Mouse (Mus musculus) small intestine, adult 2 months (tissue): ENCODE measurements around the gene Prkab2. TPM values are rescaled to one million over a fixed set of nuclear protein-coding genes. Genes with fewer than 3 reads are reported as not detected.

Source experiments
- H3K27ac ChIP-seq: fragments of 200-500 bp; 2 replicates; pipeline ENCODE4 v1.5.1; 2012; ENCODE audit warnings: low read depth, low read length, control low read depth, inconsistent platforms; ENCODE audit not compliant: insufficient read depth
- H3K27me3 ChIP-seq: fragments of 200-500 bp; 2 replicates; pipeline ENCODE4 v1.6.1; 2012; ENCODE audit warnings: mild to moderate bottlenecking, moderate library complexity, low read length, inconsistent platforms; ENCODE audit not compliant: control insufficient read depth, insufficient read depth
- H3K36me3 ChIP-seq: fragments of 200-500 bp; 2 replicates; pipeline ENCODE4 v1.6.1; 2012; ENCODE audit warnings: mild to moderate bottlenecking, low read length, control low read depth, inconsistent platforms; ENCODE audit not compliant: control insufficient read depth, insufficient read depth
- H3K4me1 ChIP-seq: fragments of 200-500 bp; 2 replicates; pipeline ENCODE4 v1.6.1; 2012; ENCODE audit warnings: low read length, inconsistent platforms, mixed read lengths; ENCODE audit not compliant: control insufficient read depth, insufficient read depth, insufficient read length
- H3K4me3 ChIP-seq: fragments of 200-500 bp; 2 replicates; pipeline ENCODE4 v1.5.1; 2012; ENCODE audit warnings: low read depth, mild to moderate bottlenecking, control low read depth, inconsistent platforms, low read length, moderate library complexity
- CTCF ChIP-seq: fragments of 200-500 bp; IDR thresholded peaks from 2 replicates; pipeline ENCODE4 v1.5.1; 2012; ENCODE audit warnings: low read depth, mild to moderate bottlenecking, control low read depth, inconsistent platforms, low read length, moderate library complexity, mixed read lengths; ENCODE audit not compliant: insufficient replicate concordance, insufficient read length; ENCODE audit errors: extremely low read depth
- POLR2A ChIP-seq: fragments of 200-500 bp; IDR thresholded peaks from 2 replicates; pipeline ENCODE4 v1.6.1; 2012; ENCODE audit warnings: low read depth, mild to moderate bottlenecking, control low read depth, inconsistent platforms, low read length, moderate library complexity
- WGBS: fragments of 180-500 bp; shearing (Covaris S2); methylation state at CpG from one replicate; pipeline ENCODE4 v1.1.7; 2018; 5-methylcytosine and 5-hydroxymethylcytosine counted together
- polyA plus RNA-seq: library from polyadenylated mRNA; depleted of rRNA; stranded (reverse); fragments of >200 nt; gene quantifications from 2 replicates; pipeline ENCODE4 v1.2.3, GENCODE M21; 2012

Gene Prkab2
- polyA plus RNA-seq, 1 experiment = 1.2 TPM

GRCm38 (mm10) chr3:97649022-97649421 lies 9.0 kb upstream of the Prkab2 start:
- 46% methylated on average over 3 of the region's 3 CpGs for whole genome bisulfite sequencing

GRCm38 (mm10) chr3:97649469-97649868 lies 8.5 kb upstream of the Prkab2 start:
- no peaks in the 10 kb centered on the region for H3K27me3 ChIP-seq
- no peak overlapping the region for H3K27ac ChIP-seq
- peaks cover 32% of the 10 kb centered on the region for H3K36me3 ChIP-seq
- 59% methylated on average over 6 of the region's 6 CpGs for WGBS
- H3K4me3 ChIP-seq = no peak overlapping the region
- no peaks in the 10 kb centered on the region for H3K4me1 ChIP-seq
- no peak for TF ChIP-seq CTCF
- no peak for TF ChIP-seq POLR2A

More at GRCm38 (mm10) chr3:97649022-97649421, 9.0 kb upstream of the Prkab2 start:
- no peak overlapping the region for H3K4me3 ChIP-seq
- no peak overlapping the region for H3K27ac ChIP-seq
- no peaks in the 10 kb centered on the region for H3K27me3 ChIP-seq
- no peaks in the 10 kb centered on the region for H3K4me1 ChIP-seq
- H3K36me3 ChIP-seq = peaks cover 35% of the 10 kb centered on the region
- TF ChIP-seq CTCF = no peak
- no peak for TF ChIP-seq POLR2A

GRCm38 (mm10) chr3:97651604-97652003 lies 6.4 kb upstream of the Prkab2 start:
- peaks cover 19% of the 10 kb centered on the region for H3K36me3 ChIP-seq
- no peaks in the 10 kb centered on the region for H3K27me3 ChIP-seq
- H3K4me3 ChIP-seq = no peak overlapping the region
- no peaks in the 10 kb centered on the region for H3K4me1 ChIP-seq
- H3K27ac ChIP-seq = no peak overlapping the region
- TF ChIP-seq CTCF (no peak), POLR2A (no peak)
- WGBS = 90% methylated on average over 10 of the region's 10 CpGs

DNA sequence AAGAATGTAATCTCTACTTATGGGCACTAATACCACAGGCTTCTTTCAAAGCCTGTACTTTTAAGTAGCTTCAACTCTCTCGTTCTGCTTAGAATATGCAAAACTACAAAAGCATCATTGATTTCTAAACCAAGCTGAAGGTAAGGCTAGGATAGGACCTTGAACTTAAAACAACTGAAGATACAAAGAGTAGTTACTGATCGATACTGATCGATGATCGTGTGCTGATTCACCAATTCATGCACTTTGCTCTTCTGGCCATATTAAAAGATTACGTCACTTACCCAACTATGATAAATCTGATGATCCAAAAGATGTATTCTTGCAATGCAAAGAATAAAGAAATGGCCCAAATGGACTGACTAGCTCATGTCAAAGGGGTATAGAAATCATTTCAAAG lies 4.2 kb upstream of the Prkab2 start:
- H3K4me1 ChIP-seq = no peaks in the 10 kb centered on the region; the same call in 1 of the 2 replicates
- no peak overlapping the region for H3K4me3 ChIP-seq
- H3K27ac ChIP-seq = no peak overlapping the region
- peaks cover 16% of the 10 kb centered on the region for H3K36me3 ChIP-seq
- WGBS = 79% methylated on average over 5 of the region's 5 CpGs
- no peaks in the 10 kb centered on the region for H3K27me3 ChIP-seq
- TF ChIP-seq POLR2A (no peak), CTCF (no peak)

GRCm38 (mm10) chr3:97654901-97655300 lies 3.1 kb upstream of the Prkab2 start:
- H3K27ac ChIP-seq = no peak overlapping the region
- peaks cover 12% of the 10 kb centered on the region for H3K36me3 ChIP-seq
- no peak overlapping the region for H3K4me3 ChIP-seq
- 87% methylated on average over 8 of the region's 8 CpGs for WGBS
- H3K27me3 ChIP-seq = no peaks in the 10 kb centered on the region
- no peaks in the 10 kb centered on the region; the same call in 1 of the 2 replicates for H3K4me1 ChIP-seq
- peak; percentile 48; the same call in 1 of the 2 replicates for TF ChIP-seq CTCF
- no peak for TF ChIP-seq POLR2A

DNA sequence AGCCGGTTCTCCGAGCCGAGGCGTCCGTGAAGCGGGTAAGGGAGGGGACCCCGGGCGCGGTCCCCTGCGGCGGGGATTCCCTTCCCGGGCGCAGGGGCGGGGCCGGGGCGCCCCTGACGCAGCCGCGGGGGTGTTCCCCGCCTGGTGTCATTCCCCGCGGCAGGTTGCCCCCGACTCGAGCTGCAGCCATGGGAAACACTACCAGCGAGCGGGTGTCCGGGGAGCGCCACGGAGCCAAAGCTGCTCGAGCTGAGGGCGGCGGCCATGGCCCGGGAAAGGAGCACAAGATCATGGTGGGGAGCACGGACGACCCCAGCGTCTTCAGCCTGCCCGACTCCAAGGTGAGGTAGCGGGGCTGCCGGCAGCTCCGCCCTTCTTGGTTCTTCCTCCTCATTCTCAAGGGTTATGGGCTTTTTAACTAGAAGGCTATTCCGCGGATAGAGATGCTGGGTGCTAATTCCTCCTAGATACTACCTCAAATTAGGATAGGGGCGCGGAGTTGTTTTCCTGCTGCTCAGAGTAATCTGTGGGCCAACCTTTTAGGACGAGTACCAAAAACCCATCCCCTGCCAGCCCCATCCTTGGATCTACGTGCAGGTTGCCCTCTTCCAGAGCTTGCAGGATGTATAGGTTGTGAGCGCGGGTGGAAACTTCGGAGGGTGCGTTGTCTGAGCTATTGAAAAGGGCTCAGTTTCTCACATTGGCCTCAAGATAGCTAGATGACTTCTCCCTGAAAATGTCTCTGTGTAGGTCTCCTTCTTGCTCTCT lies 617 bp downstream of the Prkab2 start:
- Histone ChIP-seq H3K27ac (peak overlapping the region; percentile 58), H3K4me3 (peak overlapping the region; percentile 98), H3K4me1 (no peaks in the 10 kb centered on the region; the same call in 1 of the 2 replicates), H3K36me3 (0 out of 2 replicates have a peak, but pooled peaks cover 2% of the 10 kb centered on the region), H3K27me3 (no peaks in the 10 kb centered on the region)
- WGBS = 1% methylated on average over 48 of the region's 50 CpGs
- TF ChIP-seq CTCF = no peak
- no peak for TF ChIP-seq POLR2A

GRCm38 (mm10) chr3:97659746-97660145 lies 1.8 kb downstream of the Prkab2 start:
- no peak overlapping the region for H3K27ac ChIP-seq

More at GRCm38 (mm10) chr3:97659746-97660145, 1.8 kb downstream of the Prkab2 start:
- Histone ChIP-seq H3K4me3 (no peak overlapping the region), H3K36me3 (0 out of 2 replicates have a peak, but pooled peaks cover 2% of the 10 kb centered on the region), H3K27me3 (no peaks in the 10 kb centered on the region), H3K4me1 (no peaks in the 10 kb centered on the region; the same call in 1 of the 2 replicates)
- TF ChIP-seq POLR2A (no peak), CTCF (no peak)
- 76% methylated on average over 7 of the region's 7 CpGs for WGBS
